Mouse (Mus musculus) R1 (cell line): ENCODE measurements around the gene Map4k1.
A peak's percentile ranks its signal among the peaks of the same experiment; 100 is the strongest.

Experiments used
- DNase-seq: peaks from one replicate; pipeline ENCODE4 v3.0.0-alpha.2; 2018; ENCODE audit warnings: low read depth, low spot score

Map4k1 gene

GRCm38 (mm10) chr7:28977556-28977955 lies 4.3 kb upstream of the Map4k1 start:
- DNase-seq, result no peak

GRCm38 (mm10) chr7:28982274-28983013 lies 594 bp downstream of the Map4k1 start:
- DNase-seq, result peak; percentile 65

- DNase-seq, result no peak
Observed at GRCm38 (mm10) chr7:28983141-28983564, 1.3 kb downstream of the Map4k1 start.

- peak; percentile 80 for DNase-seq
Observed at GRCm38 (mm10) chr7:28983849-28984248, 2.0 kb downstream of the Map4k1 start.

DNA sequence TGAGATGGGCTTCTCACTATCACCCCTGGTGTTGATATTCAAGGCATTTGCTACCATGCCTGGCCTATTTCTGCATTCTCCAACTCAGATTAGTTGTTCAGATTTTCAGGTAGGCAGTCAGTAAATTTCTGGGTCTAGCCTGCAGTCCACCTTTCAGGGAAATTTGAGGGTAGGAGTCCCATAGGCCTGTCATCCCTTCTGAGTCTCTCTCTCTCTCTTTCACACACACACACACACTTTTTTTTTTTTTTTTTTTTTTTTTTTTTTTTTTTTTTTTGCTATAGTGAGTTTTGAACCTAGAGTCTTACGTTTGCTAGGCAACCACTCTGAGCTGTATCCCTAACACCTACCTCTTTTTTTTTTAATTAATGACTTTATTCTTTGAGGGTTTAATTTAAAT lies 2.6 kb downstream of the Map4k1 start:
- no peak for DNase-seq

DNA sequence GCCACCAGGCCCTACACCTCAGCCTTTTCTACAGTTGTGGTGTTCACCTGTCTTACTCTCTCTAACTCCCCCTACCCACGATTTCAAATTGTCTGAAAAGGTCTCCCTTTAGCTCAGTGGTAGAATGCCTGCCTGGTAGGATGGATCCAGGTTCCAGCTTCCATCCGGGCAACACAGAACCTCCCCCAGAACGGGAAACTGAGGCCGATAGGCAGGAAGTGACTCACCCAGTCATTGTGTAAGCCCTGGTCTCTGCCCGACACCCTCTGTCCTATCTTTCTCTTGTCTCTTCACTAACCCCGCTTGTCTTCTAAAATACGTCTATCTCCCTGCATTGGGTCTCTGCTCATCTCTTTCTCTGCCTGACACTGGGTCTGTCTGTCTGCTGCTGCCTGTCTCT lies 3.4 kb downstream of the Map4k1 start:
- DNase-seq, result no peak

DNA sequence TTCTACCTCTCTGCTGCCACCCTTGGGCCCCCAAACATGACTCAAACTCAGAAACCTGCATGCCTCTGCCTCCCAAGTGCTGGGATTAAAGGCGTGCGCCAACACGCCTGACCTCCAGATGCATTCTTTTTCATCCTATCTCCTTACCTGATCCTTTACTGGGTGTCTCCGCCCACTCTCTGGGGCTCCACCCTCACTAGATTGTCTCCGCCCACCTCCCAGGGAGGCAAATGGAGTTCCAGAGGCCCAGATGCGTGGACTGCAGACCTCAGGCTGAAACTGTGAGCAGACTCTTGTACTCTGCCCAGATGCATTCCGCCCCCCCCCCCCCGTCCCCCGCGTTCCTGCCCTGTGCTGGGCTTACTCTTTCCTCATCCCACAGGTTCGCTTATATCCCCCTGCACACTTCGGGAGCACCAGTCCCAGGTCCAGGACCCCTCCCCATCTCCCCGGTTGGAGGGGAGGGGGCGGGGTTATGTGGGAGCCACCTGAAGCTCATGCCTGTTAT lies 9.0 kb downstream of the Map4k1 start:
- peak; percentile 94 for DNase-seq

DNA sequence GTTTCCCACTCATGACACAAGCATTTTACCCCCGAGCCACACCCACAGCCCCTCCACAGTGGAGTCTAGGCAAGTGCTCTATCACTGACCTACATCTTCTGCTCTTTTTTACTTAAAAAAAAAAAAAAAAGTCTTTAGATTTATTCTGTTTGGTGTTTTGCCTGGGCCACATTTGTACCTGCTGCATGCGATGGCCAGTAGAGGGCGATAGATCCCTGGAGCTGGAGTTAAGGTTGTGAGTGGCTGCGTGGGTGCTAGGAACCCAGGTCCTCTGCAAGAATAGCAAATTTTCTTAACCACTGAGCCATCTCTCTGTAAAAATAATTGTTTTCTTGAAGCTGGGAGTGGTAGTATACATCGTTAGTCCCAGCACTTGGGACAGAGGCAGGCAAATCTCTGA lies 9.8 kb downstream of the Map4k1 start:
- peak; percentile 80 for DNase-seq

DNA sequence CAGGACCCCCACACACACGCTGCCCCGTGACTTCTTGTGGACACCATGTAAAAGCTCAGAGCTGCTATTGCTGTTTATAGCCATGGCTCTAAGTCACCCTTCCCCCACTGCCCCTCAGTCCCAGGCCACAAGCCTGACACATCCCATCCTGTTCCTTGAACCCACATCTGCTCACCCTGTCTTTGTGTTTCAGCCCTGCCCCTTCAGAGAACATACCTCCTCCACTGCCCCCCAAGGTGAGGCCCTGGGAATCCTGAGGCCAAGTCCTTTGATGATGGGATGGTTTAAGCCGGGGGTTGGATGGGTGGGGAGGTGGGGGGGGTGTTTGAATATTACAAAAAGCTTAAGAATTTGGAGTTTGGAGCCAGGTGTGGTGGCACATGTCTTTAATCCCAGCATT lies 11.1 kb downstream of the Map4k1 start:
- peak; percentile 88 for DNase-seq

- DNase-seq, result peak; percentile 66
Observed at GRCm38 (mm10) chr7:28993402-28993801, 11.6 kb downstream of the Map4k1 start.

DNA sequence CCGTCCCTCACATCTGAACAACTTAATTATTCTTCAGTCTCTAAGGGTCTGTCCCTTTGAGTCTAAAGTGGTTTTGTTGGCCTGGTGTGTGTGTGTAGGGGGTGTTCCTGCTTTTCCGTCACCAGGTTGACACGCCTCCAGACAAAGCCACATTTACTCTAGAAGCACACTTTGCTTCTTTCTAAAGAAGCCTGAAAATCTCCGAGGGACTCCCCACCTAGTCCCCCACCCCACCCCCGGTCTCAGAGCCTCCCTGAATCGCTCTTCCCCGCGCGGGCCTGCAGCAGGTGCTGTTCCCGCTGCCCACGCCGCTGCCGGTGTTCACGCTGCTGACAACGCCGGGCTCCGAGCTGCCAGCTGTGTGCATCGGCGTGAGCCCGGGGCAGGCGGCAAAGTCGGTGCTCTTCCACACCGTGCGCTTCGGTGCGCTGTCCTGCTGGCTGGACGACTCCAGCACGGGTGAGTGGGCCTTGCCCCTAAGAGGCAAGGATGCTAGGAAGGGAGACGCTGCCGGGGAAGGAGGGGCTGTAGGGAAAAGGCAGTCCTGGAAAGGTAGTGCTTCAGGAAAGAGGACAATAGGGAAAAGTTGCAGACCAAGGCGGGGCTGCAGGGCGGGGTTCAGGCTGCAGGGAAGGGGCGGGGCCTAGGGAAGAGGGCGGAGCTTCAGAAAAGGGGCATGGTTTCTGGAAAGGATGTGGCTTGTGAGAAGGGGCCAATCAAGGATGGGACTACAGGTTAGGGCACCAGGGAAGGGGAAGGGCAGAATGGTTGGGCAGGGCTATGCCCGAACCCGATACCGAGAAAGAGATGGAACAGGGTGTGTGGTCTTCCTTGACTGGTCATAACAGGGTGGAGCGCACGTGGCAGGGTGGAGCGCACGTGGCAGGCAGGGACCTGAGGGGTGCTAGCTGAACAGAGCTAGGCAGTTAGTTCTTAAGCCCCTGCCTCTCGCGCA lies 19.1 kb downstream of the Map4k1 start:
- peak; percentile 93 for DNase-seq

- DNase-seq, result no peak
Observed at GRCm38 (mm10) chr7:29007224-29008101, 25.6 kb downstream of the Map4k1 start.

GRCm38 (mm10) chr7:29008171-29008570 lies 26.3 kb downstream of the Map4k1 start:
- no peak for DNase-seq

DNA sequence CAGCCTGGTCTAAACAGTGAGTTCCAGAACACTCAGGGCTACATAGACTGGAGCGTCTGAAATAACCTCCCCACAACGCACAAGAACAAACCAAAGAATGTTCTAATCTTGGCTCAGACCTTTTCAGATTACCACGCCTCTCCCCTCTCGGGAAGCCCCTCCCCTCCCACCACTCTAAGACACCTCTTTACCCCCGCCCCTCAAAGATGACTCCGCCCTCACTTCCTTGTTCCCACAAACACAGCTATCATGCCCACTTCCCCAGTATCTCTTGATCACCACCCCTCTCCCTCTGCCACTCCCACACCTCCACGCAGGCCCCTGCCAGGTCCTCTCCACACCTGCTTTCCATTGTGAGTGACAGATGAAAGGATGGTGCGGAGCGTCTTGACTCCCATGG lies 26.9 kb downstream of the Map4k1 start:
- DNase-seq, result peak; percentile 82

- DNase-seq, result no peak
Observed at GRCm38 (mm10) chr7:29014984-29015383, 33.1 kb downstream of the Map4k1 start.

DNA sequence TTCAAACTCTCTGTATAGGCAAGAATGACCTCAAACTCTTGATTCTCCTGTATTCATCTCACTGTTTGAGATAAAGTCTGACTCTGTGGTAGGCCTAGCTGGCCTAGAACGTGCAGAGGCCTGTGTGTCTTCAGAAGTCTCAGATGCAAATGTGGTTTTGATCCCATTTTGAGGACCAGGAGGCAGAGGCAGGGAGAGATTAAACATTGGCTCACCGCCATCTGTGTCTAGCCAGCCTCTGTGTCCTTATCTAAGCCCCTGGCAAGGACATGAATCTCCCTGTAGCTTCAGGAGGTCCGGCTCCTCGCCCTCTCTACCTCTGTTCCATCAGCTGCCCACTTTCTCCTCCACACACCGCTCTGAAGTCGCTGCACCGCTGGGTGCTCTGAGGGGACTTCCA lies 34.6 kb downstream of the Map4k1 start:
- DNase-seq, result no peak

DNA sequence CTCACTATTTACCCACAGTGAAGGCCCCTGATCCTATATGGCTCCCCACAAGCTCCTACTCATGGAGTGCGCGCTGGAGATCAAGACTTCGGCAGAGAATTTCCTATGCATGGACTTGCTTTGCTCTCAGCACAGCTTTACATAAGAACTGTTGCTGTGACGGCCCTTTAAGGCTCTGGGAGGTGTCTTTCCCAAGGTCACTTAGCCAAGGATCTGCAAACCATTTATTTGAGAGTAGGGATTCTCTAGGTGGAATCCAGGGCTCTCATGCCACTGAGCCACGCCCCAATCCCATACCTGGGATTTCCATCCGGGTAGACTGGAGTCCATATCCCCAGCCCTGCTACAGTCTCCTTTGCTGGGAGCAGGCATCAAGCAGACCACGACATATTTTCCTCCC lies 35.4 kb downstream of the Map4k1 start:
- DNase-seq, result peak; percentile 53

GRCm38 (mm10) chr7:29019447-29020220 lies 37.8 kb downstream of the Map4k1 start:
- DNase-seq, result no peak

GRCm38 (mm10) chr7:29022479-29022878 lies 40.6 kb downstream of the Map4k1 start:
- no peak for DNase-seq

DNA sequence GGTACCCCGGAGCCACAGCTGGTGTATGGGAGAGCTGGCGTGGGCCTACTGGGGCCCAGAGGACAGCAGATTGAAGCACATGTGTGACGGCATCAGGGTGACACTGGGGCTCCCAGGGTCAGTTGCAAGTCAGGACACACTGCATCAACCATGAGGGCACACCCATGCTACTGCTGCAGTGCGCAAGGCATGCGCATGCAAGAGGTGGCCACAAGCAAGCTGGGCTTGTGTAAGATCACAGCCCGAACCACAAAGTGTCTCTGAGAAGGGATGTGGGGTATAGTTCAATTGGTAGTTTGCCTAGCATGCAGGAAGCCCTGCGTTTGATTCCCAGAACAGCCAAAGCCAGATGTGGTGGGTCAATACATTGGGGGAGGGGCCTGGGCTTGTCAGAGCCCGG lies 41.7 kb downstream of the Map4k1 start:
- DNase-seq, result no peak

- no peak for DNase-seq
Observed at GRCm38 (mm10) chr7:29025566-29025965, 43.7 kb downstream of the Map4k1 start.
